Mouse (Mus musculus): ENCODE measurements at regions not wholly inside any gene's neighbourhood (a gene's known extent, or its start where the extent isn't known, plus 50 kb on each side); places are given as distances from the start of the nearest gene placed in this dataset.

- Histone ChIP-seq H3K4me1 (ENCODE audit: control insufficient read depth, insufficient read depth, low read length) (no peaks in the 10 kb centered on the region), H3K4me3 (ENCODE audit: insufficient read depth, low read length) (no peak overlapping the region), H3K27ac (ENCODE audit: insufficient read depth, low read length) (no peak overlapping the region)
- TF ChIP-seq POLR2A (IDR thresholded peaks at IDR 0.05; ENCODE audit: low read depth, low read length) (no peak), CTCF (IDR thresholded peaks at IDR 0.05; ENCODE audit: borderline replicate concordance, insufficient read depth, low read length) (no peak)
Observed at GRCm38 (mm10) chr9:68135446-68136050, 295.4 kb downstream of the Vps13c start.

- Histone ChIP-seq H3K4me3 (ENCODE audit: insufficient read depth, low read length) (no peak overlapping the region), H3K27ac (ENCODE audit: insufficient read depth, low read length) (no peak overlapping the region), H3K4me1 (ENCODE audit: control insufficient read depth, insufficient read depth, low read length) (no peaks in the 10 kb centered on the region)
- TF ChIP-seq POLR2A (IDR thresholded peaks at IDR 0.05; ENCODE audit: low read depth, low read length) (no peak), CTCF (IDR thresholded peaks at IDR 0.05; ENCODE audit: borderline replicate concordance, insufficient read depth, low read length) (no peak)
Observed at GRCm38 (mm10) chr9:68162813-68163570, 322.8 kb downstream of the Vps13c start.

- Histone ChIP-seq H3K27ac (ENCODE audit: insufficient read depth, low read length) (no peak overlapping the region), H3K4me3 (ENCODE audit: insufficient read depth, low read length) (no peak overlapping the region), H3K4me1 (ENCODE audit: control insufficient read depth, insufficient read depth, low read length) (no peaks in the 10 kb centered on the region)
- no peak for TF ChIP-seq POLR2A (IDR thresholded peaks at IDR 0.05; ENCODE audit: low read depth, low read length)
- TF ChIP-seq CTCF (IDR thresholded peaks at IDR 0.05; ENCODE audit: borderline replicate concordance, insufficient read depth, low read length), result no peak
Observed at GRCm38 (mm10) chr9:68166556-68166955, 326.4 kb downstream of the Vps13c start.

- TF ChIP-seq POLR2A (IDR thresholded peaks at IDR 0.05; ENCODE audit: low read depth, low read length) (no peak), CTCF (IDR thresholded peaks at IDR 0.05; ENCODE audit: borderline replicate concordance, insufficient read depth, low read length) (no peak)
Observed at GRCm38 (mm10) chr9:68188921-68189320, 348.7 kb downstream of the Vps13c start.

GRCm38 (mm10) chr9:68199831-68200230 is 359.6 kb downstream of the Vps13c start:
- TF ChIP-seq CTCF (IDR thresholded peaks at IDR 0.05; ENCODE audit: borderline replicate concordance, insufficient read depth, low read length) (no peak), POLR2A (IDR thresholded peaks at IDR 0.05; ENCODE audit: low read depth, low read length) (no peak)
- no peak overlapping the region for H3K4me3 ChIP-seq (ENCODE audit: insufficient read depth, low read length)
- H3K4me1 ChIP-seq (ENCODE audit: control insufficient read depth, insufficient read depth, low read length), result no peaks in the 10 kb centered on the region
- no peak overlapping the region for H3K27ac ChIP-seq (ENCODE audit: insufficient read depth, low read length)

More at GRCm38 (mm10) chr9:68188921-68189320, 348.7 kb downstream of the Vps13c start:
- H3K4me3 ChIP-seq (ENCODE audit: insufficient read depth, low read length), result no peak overlapping the region
- H3K4me1 ChIP-seq (ENCODE audit: control insufficient read depth, insufficient read depth, low read length), result no peaks in the 10 kb centered on the region
- no peak overlapping the region for H3K27ac ChIP-seq (ENCODE audit: insufficient read depth, low read length)

- Histone ChIP-seq H3K4me3 (ENCODE audit: insufficient read depth, low read length) (no peak overlapping the region), H3K27ac (ENCODE audit: insufficient read depth, low read length) (no peak overlapping the region), H3K4me1 (ENCODE audit: control insufficient read depth, insufficient read depth, low read length) (no peaks in the 10 kb centered on the region)
- TF ChIP-seq CTCF (IDR thresholded peaks at IDR 0.05; ENCODE audit: borderline replicate concordance, insufficient read depth, low read length) (no peak), POLR2A (IDR thresholded peaks at IDR 0.05; ENCODE audit: low read depth, low read length) (no peak)
Observed at GRCm38 (mm10) chr9:68201031-68201430, 360.8 kb downstream of the Vps13c start.

GRCm38 (mm10) chr9:68225694-68226093 is 385.5 kb downstream of the Vps13c start:
- no peak overlapping the region for H3K27ac ChIP-seq (ENCODE audit: insufficient read depth, low read length)
- no peaks in the 10 kb centered on the region for H3K4me1 ChIP-seq (ENCODE audit: control insufficient read depth, insufficient read depth, low read length)
- TF ChIP-seq POLR2A (IDR thresholded peaks at IDR 0.05; ENCODE audit: low read depth, low read length) (no peak), CTCF (IDR thresholded peaks at IDR 0.05; ENCODE audit: borderline replicate concordance, insufficient read depth, low read length) (no peak)
- H3K4me3 ChIP-seq (ENCODE audit: insufficient read depth, low read length), result no peak overlapping the region

GRCm38 (mm10) chr9:68231131-68231530 is 390.9 kb downstream of the Vps13c start:
- TF ChIP-seq CTCF (IDR thresholded peaks at IDR 0.05; ENCODE audit: borderline replicate concordance, insufficient read depth, low read length), result no peak
- TF ChIP-seq POLR2A (IDR thresholded peaks at IDR 0.05; ENCODE audit: low read depth, low read length), result no peak
- no peaks in the 10 kb centered on the region for H3K4me1 ChIP-seq (ENCODE audit: control insufficient read depth, insufficient read depth, low read length)
- H3K27ac ChIP-seq (ENCODE audit: insufficient read depth, low read length), result no peak overlapping the region
- no peak overlapping the region for H3K4me3 ChIP-seq (ENCODE audit: insufficient read depth, low read length)

GRCm38 (mm10) chr9:68234979-68235649 is 394.9 kb downstream of the Vps13c start:
- Histone ChIP-seq H3K27ac (ENCODE audit: insufficient read depth, low read length) (no peak overlapping the region), H3K4me1 (ENCODE audit: control insufficient read depth, insufficient read depth, low read length) (no peaks in the 10 kb centered on the region), H3K4me3 (ENCODE audit: insufficient read depth, low read length) (no peak overlapping the region)
- TF ChIP-seq CTCF (IDR thresholded peaks at IDR 0.05; ENCODE audit: borderline replicate concordance, insufficient read depth, low read length) (no peak), POLR2A (IDR thresholded peaks at IDR 0.05; ENCODE audit: low read depth, low read length) (no peak)

- Histone ChIP-seq H3K27ac (ENCODE audit: insufficient read depth, low read length) (no peak overlapping the region), H3K4me3 (ENCODE audit: insufficient read depth, low read length) (no peak overlapping the region), H3K4me1 (ENCODE audit: control insufficient read depth, insufficient read depth, low read length) (no peaks in the 10 kb centered on the region)
- TF ChIP-seq CTCF (IDR thresholded peaks at IDR 0.05; ENCODE audit: borderline replicate concordance, insufficient read depth, low read length) (no peak), POLR2A (IDR thresholded peaks at IDR 0.05; ENCODE audit: low read depth, low read length) (no peak)
Observed at GRCm38 (mm10) chr9:68239121-68239520, 398.9 kb downstream of the Vps13c start.

Data from embryonic fibroblast, embryonic 13.5 days (primary cell).